Mouse (Mus musculus) kidney, adult 2 months (tissue): ENCODE results near the gene Phgdh. TPM values are rescaled to one million over a fixed set of nuclear protein-coding genes. Genes with fewer than 3 reads are reported as not detected.

Experiments used
- DNase-seq: peaks from one replicate; pipeline ENCODE4 v3.0.0; 2021
- H3K27ac ChIP-seq: fragments of 200-500 bp; 2 replicates; pipeline ENCODE4 v1.5.1; 2012; ENCODE audit warnings: low read depth, low read length, control low read depth, inconsistent platforms; ENCODE audit not compliant: insufficient read depth
- H3K27me3 ChIP-seq: fragments of 200-500 bp; replicated peaks from 2 replicates; pipeline ENCODE4 v1.6.1; 2012; ENCODE audit warnings: mild to moderate bottlenecking, moderate library complexity, low read length, inconsistent platforms; ENCODE audit not compliant: control insufficient read depth, insufficient read depth
- H3K36me3 ChIP-seq: fragments of 200-500 bp; 2 replicates; pipeline ENCODE4 v1.6.1; 2012; ENCODE audit warnings: mild to moderate bottlenecking, moderate library complexity, low read length, inconsistent platforms; ENCODE audit not compliant: control insufficient read depth, insufficient read depth
- H3K4me1 ChIP-seq: fragments of 200-500 bp; 2 replicates; pipeline ENCODE4 v1.6.1; 2011; ENCODE audit warnings: low read length; ENCODE audit not compliant: control insufficient read depth, insufficient read depth
- H3K4me3 ChIP-seq: fragments of 200-500 bp; 2 replicates; pipeline ENCODE4 v1.5.1; 2011; ENCODE audit warnings: mild to moderate bottlenecking, low read depth, low read length, control low read depth; ENCODE audit not compliant: insufficient read depth
- CTCF ChIP-seq: fragments of 200-500 bp; conservative IDR thresholded peaks from 2 replicates; pipeline ENCODE4 v1.5.1; 2011; ENCODE audit warnings: low read depth, mild to moderate bottlenecking, control low read depth, low read length, moderate library complexity, mixed read lengths; ENCODE audit not compliant: insufficient read depth, insufficient read length
- POLR2A ChIP-seq: fragments of 200-500 bp; IDR thresholded peaks from one replicate; pipeline ENCODE4 v1.6.1; 2011; ENCODE audit warnings: low read depth, low read length, control low read depth
- WGBS: fragments of 180-500 bp; shearing (Covaris S2); methylation state at CpG from one replicate; pipeline ENCODE4 v1.1.7; 2018; 5-methylcytosine and 5-hydroxymethylcytosine counted together
- polyA plus RNA-seq: library from polyadenylated mRNA; depleted of rRNA; stranded (reverse); fragments of >200 nt; gene quantifications from 2 replicates; pipeline ENCODE4 v1.2.3, GENCODE M21; 2012

The Phgdh gene
- polyA plus RNA-seq, 1 experiment = 47.1 TPM

GRCm38 (mm10) chr3:98366086-98366485 is 26.3 kb upstream of the Phgdh start:
- DNase-seq = peak; percentile 61
- no peak overlapping the region for H3K4me3 ChIP-seq
- TF ChIP-seq CTCF (no peak), POLR2A (no peak)
- H3K27me3 ChIP-seq = no peaks in the 10 kb centered on the region
- peaks cover 15% of the 10 kb centered on the region; the same call in 1 of the 2 replicates for H3K4me1 ChIP-seq
- WGBS = 76% methylated on average over 3 of the region's 3 CpGs
- H3K36me3 ChIP-seq = no peaks in the 10 kb centered on the region
- no peak overlapping the region for H3K27ac ChIP-seq

GRCm38 (mm10) chr3:98362753-98363152 is 23.0 kb upstream of the Phgdh start:
- WGBS = 17% methylated on average over 2 of the region's 2 CpGs
- peak; percentile 58 for TF ChIP-seq CTCF
- TF ChIP-seq POLR2A = no peak

GRCm38 (mm10) chr3:98356632-98357370 is 17.0 kb upstream of the Phgdh start:
- H3K4me1 ChIP-seq = no peaks in the 10 kb centered on the region
- 69% methylated on average over 3 of the region's 3 CpGs for WGBS
- no peaks in the 10 kb centered on the region for H3K36me3 ChIP-seq
- TF ChIP-seq POLR2A (no peak), CTCF (no peak)
- no peaks in the 10 kb centered on the region for H3K27me3 ChIP-seq
- DNase-seq = no peak
- H3K27ac ChIP-seq = no peak overlapping the region
- H3K4me3 ChIP-seq = no peak overlapping the region

More at GRCm38 (mm10) chr3:98362753-98363152, 23.0 kb upstream of the Phgdh start:
- Histone ChIP-seq H3K4me3 (no peak overlapping the region), H3K27me3 (no peaks in the 10 kb centered on the region), H3K36me3 (no peaks in the 10 kb centered on the region), H3K4me1 (peaks cover 3% of the 10 kb centered on the region; the same call in 1 of the 2 replicates), H3K27ac (no peak overlapping the region)
- DNase-seq = peak; percentile 77

- Histone ChIP-seq H3K27ac (no peak overlapping the region; the same call in 1 of the 2 replicates), H3K4me1 (no peaks in the 10 kb centered on the region), H3K4me3 (no peak overlapping the region), H3K27me3 (no peaks in the 10 kb centered on the region), H3K36me3 (no peaks in the 10 kb centered on the region)
- 51% methylated on average over 6 of the region's 6 CpGs for WGBS
- TF ChIP-seq CTCF (no peak), POLR2A (no peak)
- DNase-seq = no peak
These were observed 16.2 kb upstream of the Phgdh start for GRCm38 (mm10) chr3:98356026-98356365.

GRCm38 (mm10) chr3:98355344-98356025 is 15.7 kb upstream of the Phgdh start:
- 53% methylated on average over 10 of the region's 10 CpGs for WGBS
- Histone ChIP-seq H3K27ac (no peak overlapping the region), H3K27me3 (no peaks in the 10 kb centered on the region), H3K36me3 (no peaks in the 10 kb centered on the region), H3K4me1 (no peaks in the 10 kb centered on the region), H3K4me3 (no peak overlapping the region)
- no peak for TF ChIP-seq POLR2A
- no peak for TF ChIP-seq CTCF
- DNase-seq = peak; percentile 37

GRCm38 (mm10) chr3:98353892-98354291 is 14.1 kb upstream of the Phgdh start:
- H3K36me3 ChIP-seq = no peaks in the 10 kb centered on the region
- no peak overlapping the region for H3K27ac ChIP-seq
- no peaks in the 10 kb centered on the region for H3K27me3 ChIP-seq
- WGBS = 31% methylated on average over 7 of the region's 7 CpGs
- H3K4me3 ChIP-seq = no peak overlapping the region
- TF ChIP-seq POLR2A (no peak), CTCF (peak; percentile 33)
- no peaks in the 10 kb centered on the region for H3K4me1 ChIP-seq
- peak; percentile 77 for DNase-seq

- no peak overlapping the region for H3K27ac ChIP-seq
- no peak for DNase-seq
- TF ChIP-seq CTCF (no peak), POLR2A (no peak)
- H3K27me3 ChIP-seq = no peaks in the 10 kb centered on the region
- H3K36me3 ChIP-seq = no peaks in the 10 kb centered on the region
- H3K4me3 ChIP-seq = no peak overlapping the region
- no peaks in the 10 kb centered on the region for H3K4me1 ChIP-seq
- WGBS = 35% methylated on average over 8 of the region's 8 CpGs
These were observed 8.9 kb upstream of the Phgdh start for GRCm38 (mm10) chr3:98348705-98349104.
